Mouse (Mus musculus): ENCODE measurements around the gene Nmnat1.
"Not testable (repeated sequence)": the region's sequence is repeated elsewhere in the genome, so short reads cannot be mapped to it uniquely, and the experiment has no call there.

Nmnat1 gene

DNA sequence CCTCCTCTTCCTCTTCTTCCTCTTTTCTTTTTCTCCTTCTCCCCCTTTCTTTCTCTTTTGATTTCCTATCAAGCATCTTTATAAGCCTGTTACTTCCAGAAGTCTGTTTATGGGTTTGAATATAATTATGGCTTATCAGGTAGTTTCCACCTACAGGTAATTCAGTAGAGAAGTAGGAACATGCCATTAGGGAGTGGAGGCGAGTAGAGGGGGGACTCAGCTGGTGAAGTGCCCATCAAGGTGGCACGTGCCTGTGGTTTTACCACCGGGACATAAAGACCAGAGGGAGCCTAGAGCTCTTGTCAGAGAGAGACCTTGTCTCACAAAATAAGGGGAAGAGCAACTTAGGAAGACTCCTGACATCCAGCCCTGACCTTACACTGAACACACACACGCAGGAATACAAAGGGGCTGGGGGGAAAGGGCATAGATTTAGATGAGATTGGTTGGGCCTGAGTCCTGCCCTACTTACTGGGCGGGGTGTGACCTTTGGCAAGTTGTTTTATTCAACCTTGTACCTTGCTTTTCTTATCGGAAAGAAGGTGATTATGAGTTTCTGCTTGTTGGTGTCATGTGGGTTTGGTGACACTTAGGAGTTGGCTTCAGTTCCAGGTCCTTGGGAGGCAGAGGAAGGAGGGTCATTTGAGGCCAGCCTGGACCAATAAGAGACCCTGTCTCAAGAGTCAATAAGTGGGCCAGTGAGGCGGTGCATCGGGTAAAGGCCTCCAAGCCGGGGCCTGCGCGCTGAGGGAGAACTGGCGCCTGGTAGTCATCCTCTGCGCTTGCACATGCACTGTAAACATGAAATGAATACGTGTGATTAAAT lies 4.6 kb upstream of the Nmnat1 start:
- no peak for DNase-seq (ENCODE audit: low read depth, low spot score)

DNA sequence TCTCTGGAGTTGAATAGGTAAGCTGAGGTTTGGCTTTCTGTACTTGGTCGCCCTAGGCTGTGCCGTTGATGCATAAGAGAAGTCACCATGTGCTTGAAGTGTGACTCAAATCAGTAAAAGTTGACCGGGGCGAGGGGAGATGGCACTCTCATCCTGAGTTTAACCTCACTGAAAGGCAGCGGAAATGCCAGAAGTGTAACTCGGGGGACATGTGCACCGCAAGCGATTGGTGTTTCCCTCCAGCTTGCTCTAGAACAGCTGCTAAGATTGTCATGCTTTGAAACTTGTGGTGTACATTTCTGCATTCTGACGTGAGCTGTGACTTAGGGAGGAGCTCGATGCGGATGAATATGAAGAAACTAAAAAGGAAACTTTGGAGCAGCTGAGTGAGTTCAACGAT lies 2.7 kb upstream of the Nmnat1 start:
- DNase-seq (ENCODE audit: low read depth, low spot score): no peak

DNA sequence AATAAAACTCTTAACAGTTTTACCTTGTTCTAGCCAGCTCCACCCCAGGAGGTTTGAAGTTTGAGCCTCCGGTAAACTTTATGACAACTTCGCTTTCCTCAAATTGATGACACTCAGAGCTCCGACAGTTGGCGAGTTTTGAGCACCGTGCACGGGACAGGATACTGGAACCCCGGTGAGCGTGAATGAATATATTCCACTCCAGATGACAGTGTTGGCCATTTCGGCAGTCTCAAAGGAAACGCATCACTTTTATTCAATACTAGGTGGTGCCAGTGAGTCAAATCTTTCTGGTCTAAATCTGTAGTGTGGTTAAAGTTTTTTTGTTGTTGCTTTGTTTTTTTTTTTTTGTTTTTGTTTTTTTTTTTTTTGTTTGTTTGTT lies 814 bp upstream of the Nmnat1 start:
- DNase-seq (ENCODE audit: low read depth, low spot score): no peak

DNA sequence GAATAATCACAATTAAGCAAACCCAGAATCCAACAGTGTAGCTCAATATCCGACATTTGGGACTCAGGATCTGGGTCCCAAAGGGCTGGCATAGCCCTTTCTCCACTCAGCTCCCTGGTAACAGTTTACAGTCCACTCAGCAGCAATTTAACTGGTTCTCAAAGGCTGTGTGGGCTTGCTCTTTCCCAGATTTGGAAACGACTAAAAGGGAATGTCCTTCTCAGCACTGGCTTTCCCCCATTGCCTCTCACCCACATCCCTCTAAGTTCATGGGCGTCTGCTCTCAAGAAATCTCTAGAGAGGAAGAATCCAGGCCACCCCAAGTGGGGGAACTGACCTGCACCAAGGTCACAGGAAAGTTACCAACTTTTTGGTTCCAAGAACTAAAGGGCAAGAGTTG lies 436 bp downstream of the Nmnat1 start:
- no peak for DNase-seq (ENCODE audit: low read depth, low spot score)

DNA sequence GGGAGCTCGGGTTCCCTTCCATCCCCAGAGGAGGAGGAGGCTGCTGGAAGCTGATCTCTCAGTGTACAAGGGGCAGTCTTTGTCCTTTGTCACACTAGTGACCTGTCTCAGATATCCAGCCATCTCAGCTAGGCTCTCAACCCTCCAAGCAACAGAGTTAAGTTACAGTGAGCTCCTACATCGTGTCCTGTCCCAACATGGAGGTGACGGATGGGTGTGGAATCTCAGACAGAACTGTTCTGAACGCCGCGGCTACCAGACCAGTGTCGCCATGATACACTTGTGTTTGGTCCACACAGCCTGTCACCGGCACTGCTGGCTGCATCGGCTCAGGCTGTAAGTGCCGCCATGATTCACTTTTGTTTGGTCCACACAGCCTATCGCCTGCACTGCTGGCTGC lies 7.9 kb downstream of the Nmnat1 start, which contains the start of gene Tmem274:
TSS of gene Tmem274 (plus strand) at position 301 of the 400 bp plus-strand sequence.
- no peak for DNase-seq (ENCODE audit: low read depth, low spot score)

DNA sequence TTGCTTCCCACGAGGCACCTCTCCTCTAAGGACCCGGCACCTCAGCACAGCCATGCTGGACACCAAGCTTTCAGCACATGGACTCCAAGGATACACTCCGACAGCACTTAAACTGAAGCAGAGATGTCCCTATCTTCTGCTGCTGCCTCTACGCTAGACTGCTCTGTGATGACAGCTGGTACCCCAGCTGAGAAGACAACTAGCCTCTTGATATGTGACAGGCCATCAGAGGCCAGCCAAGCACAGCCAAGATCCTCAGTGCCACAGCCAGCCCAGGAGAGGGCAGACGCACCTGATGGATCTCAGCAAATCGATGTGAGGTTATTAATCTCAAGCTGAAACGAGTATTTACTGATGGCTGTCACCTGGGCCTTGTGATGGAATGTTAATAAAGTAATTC lies 9.9 kb downstream of the Nmnat1 start:
- no peak for DNase-seq (ENCODE audit: low read depth, low spot score)

DNA sequence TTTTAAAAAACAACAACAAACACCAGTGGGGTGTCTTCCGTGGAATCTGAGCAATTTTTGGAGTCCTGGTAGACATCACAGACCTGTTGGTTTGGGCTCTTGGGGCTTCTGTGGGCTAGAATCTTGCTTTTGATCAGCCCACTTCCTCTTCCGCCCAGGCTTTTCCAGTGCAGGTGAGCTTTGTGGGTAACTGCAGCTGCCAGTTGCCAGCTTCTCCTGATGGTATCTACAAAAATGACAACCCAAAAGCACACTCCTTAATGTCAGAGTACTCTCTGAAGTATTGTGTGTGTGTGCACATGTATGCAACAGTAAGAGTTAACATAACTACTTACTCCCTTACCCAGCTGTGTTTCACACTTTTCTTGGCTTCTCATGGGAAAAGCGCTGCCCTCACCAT lies 15.4 kb downstream of the Nmnat1 start:
- DNase-seq (ENCODE audit: low read depth, low spot score): no peak

DNA sequence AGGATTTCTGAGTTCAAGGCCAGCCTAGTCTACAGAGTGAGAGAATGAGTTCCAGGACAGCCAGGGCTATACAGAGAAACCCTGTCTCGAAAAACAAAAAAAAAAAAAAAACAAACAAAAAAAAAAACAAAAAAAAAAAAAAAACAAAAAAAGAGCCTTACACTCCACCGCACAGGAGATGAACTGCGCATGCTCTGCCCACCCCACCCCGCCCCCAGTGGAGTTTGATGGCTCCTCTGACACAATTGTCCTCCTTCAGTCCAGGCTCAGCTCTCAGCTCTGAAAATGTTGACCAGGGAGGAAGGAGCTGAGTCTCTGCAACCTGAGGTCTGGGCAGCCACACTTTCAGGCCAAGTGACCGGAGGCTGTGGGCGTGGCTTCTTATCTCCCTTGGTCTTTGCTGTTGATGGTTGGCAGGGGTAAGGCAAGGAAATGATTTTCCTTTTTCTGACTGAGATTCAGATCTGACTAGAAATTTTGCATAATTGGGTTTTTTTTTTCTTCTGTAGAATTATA lies 21.5 kb downstream of the Nmnat1 start:
- no peak for DNase-seq (ENCODE audit: low read depth, low spot score)

DNA sequence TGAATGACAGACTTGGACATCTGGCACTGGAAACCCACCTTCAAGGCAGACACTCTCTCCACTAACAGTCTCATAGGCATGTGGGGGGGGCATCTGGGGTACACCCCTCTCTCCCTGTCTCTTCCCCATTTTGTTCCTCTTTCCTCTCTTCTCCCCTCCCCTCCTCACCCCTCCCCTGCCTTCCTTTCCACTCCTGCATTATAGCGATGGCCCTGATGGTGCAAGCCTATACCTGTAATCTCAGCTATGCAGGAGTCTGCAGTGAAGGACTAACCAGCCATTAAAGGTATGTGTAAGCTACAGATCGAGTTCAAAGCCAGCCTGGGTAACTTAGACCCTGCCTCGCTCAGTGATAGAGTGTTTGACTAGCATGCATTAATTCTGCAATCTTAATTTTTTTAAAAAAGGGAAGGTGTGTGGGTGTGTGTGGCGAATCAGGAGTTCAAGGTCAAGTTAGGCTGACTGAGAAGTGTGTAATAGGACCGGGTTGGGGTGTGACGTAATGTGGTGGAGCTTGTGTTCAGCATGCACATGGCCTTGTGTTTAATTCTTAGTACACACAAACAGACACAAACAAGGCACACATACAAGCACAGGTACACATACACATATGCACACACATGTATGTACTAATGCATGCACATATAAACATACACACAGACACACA lies 22.6 kb downstream of the Nmnat1 start:
- DNase-seq (ENCODE audit: low read depth, low spot score): no peak

DNA sequence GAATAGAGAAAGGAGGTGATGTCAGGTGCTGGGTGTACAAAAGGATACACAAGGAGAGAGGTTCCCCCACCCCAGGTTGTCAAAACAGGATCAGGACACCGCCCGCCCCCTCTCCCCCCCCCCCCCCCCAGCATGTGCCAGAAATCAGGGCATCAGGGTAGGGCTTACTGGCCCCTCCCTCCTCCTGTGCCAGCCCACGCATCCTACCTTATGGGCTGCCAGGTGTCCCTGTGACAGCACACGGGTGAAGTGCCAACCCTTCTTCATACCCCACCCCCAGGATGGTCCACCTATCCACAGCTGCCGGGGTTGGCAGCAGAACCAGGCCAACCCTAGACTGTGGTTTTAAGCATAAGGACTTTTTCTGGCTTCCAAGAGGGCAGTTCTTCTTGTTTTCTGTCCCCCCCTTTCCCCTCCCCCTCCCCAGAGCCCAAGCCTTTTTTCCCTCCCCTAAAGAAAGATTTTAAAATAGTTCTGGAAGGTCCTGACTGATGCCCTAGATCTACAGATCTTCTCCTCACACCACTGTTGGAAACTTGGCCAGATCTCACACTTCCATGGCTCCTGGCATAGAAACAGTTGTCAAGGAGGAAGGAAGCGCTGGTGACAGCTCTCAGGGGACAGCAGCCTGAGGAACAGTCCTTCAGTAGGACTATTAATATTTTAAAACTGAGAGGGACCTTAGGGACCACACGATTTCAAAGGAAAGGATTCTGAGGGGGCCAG lies 23.3 kb downstream of the Nmnat1 start:
- DNase-seq (ENCODE audit: low read depth, low spot score): no peak

DNA sequence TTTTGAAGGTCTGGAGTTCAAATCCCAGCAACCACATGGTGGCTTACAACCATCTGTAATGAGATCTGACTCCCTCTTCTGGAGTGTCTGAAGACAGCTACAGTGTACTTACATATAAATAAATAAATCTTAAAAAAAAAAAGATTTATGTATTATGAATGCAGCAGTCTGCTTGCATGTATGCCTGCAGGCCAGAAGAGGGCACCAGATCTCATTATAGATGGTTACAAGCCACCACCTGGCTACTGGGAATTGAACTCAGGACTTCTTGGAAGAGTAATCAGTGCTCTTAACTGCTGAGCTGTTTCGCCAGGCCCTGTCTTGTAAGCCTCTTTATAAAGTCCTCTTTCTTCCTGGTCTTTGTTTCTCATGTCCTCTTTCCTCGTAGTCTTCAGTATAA lies 24.5 kb downstream of the Nmnat1 start:
- DNase-seq (ENCODE audit: low read depth, low spot score): not testable (repeated sequence)

DNA sequence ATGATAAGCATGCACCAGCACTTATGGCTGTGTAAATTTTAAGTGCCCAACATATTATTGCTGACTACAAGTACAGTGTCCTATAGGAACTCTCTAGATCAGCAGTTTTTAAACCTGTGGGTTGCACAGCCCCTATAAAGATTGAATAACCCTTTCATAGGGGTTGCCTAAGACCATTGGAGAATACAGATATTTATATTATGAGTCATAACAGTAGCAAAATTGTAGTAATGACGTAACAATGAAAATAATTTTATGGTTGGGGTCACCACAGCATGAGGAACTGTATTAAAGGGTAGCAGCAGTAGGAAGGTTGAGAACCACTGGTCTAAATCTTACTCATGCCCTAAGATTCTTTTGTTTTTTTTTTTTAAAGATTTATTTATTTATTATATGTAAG lies 25.6 kb downstream of the Nmnat1 start:
- no peak for DNase-seq (ENCODE audit: low read depth, low spot score)

DNA sequence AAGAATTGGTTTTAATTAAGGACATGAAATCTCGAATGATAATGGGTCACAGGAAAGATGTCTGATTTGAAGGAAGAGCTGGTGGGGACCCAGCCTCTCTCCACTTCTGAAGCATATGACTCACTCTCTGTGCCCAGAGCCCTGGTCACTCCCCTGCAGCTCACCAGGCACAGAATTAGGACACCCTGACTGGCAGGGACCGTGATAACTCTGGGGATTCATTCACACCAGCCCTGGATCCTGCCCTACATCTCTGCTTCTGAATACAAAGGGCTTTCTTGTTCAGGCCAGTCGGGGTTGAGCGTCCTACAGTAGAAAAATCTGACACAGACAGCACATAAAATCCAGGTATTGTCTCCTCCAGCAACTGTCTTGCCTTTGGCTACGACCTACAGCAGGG lies 26.5 kb downstream of the Nmnat1 start:
- DNase-seq (ENCODE audit: low read depth, low spot score): no peak

DNA sequence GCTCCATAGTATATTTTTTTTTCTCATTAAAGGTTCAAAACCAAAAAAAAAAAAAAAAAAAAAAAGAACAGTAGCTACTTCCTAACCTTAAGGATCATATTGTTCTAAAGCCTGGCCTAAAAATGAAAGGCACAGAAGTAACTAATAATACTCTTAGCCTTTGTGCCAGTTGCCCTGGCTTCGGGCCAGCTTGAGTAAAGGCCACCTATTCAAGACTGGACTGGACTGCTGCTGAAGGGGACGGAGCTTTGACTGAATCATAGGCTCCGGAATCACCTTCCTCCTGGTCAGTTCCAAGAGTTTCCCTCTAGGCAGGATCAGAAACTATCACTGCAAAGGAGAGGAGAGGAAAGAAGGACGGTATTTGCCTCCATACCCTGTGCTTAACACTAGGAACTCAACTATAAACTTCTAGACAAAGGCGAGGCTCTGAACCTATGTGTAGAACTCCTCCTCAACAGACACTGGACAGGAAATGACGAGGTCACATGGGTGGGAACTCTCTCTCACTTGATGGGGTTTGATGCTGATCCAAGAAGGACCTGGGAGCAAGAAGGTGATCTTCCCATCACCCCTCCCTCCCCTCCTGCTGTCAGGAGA lies 27.1 kb downstream of the Nmnat1 start:
- no peak for DNase-seq (ENCODE audit: low read depth, low spot score)

DNA sequence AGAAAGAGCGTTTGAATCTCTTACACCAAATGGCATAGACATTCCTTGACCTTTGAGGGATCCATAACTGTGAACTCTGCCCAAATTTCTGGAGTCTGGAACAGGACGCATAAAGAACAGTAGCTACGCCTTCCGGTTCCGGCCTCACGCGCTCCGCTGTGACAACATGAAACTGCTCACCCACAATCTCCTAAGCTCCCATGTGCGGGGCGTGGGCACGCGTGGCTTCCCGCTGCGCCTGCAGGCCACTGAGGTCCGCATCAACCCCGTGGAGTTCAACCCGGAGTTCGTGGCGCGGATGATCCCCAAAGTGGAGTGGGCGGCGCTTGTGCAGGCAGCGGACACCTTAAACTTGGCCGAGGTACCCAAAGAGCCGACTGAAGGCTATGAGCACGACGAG lies 27.8 kb downstream of the Nmnat1 start:
- DNase-seq (ENCODE audit: low read depth, low spot score): not testable (repeated sequence)

DNA sequence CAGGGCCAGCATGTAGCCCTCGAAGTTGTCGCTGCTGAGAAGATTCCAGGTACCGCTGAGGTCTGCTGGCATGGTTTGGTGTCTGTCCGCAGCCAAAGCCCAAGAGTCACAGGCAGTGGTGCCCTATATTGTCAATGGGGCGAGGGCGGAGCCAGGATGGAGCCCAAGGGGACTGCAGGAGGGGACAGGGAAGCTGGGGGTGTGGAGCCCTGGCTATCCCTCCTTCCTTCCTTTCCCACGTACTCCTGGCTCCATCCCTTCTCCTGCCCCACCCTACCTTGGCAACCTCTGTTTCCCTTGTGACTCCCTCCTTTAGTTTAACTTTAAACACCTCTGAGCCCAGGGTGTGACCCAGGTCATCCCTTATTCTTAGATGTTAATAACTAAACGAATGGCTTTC lies 30.1 kb downstream of the Nmnat1 start, which contains the start of gene Rbp7:
TSS of gene Rbp7 (minus strand) at position 100 of the 400 bp plus-strand sequence.
- DNase-seq (ENCODE audit: low read depth, low spot score): no peak

DNA sequence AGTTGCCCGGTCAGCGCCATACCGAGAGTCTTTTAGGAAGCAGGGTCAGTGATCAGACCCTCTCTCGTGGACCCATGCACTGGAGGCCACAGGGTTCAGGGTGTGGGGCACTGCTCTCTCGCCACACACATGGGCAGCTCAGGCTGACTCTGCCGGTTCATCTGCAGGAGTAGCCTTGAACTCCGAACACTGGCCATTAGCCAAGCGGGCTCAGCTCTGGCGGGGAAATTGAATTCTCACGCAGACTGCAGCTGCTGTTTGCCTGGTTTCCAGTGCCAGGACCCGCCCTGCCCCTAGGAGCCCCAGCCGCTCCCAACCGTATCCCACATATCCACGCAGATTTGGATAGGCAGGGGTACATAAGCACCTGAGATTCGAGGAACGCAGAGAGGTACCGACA lies 30.7 kb downstream of the Nmnat1 start:
- DNase-seq (ENCODE audit: low read depth, low spot score): no peak

DNA sequence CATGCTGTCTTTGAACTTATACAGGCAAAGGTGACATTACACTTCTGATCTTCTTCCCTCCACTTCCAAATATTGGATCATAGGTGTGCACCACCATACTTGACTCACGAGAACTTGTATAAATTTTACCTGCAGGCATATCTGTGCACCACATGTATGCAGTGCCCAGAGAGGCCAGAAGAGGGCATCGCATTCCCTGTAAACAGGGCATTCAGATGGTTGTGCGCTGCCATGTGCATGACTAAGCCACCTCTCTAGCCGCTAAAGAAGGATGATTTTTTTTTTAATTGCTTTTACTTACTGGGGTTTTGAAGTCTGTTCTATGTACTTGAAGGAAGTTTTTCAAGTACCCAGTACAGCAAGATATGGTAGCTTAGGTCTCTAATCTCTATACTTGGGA lies 31.3 kb downstream of the Nmnat1 start:
- no peak for DNase-seq (ENCODE audit: low read depth, low spot score)

DNA sequence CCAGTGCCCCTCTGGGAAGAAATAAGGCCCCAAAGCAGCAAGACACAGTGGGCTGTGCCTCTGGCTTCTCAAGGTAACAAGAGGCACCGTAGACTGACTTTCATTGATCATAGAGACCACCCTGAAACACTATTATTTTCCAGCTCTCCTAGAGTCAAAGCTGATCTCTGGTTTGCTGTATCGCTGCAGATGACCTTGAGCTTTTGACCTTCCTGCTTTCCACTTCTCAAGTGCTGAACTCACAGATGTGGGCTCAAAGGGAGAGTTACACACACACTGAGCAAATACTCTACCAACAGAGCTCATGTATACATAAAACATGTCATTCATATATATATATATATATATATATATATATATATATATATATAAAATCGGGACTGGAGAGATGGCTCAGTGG lies 34.4 kb downstream of the Nmnat1 start:
- DNase-seq (ENCODE audit: low read depth, low spot score): no peak

DNA sequence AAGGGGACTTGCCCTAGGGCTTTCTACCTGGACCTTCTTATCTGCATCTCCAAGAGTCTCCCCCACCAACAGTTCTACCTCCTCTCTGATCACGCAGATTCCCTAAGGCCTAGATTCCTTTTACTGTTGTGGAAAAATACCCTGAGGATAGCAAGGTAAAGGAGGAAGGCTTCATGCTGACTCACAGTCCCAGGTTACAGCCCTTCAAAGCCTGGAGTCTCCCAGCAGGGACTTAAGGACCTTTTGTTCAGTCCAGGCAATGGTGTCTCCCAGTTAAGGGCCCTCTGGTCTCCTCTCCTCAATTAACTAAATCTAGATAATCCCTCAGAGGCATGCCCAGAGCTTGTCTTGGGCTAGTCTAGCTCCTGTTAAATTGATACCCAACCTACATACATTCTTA lies 38.7 kb downstream of the Nmnat1 start:
- no peak for DNase-seq (ENCODE audit: low read depth, low spot score)

DNA sequence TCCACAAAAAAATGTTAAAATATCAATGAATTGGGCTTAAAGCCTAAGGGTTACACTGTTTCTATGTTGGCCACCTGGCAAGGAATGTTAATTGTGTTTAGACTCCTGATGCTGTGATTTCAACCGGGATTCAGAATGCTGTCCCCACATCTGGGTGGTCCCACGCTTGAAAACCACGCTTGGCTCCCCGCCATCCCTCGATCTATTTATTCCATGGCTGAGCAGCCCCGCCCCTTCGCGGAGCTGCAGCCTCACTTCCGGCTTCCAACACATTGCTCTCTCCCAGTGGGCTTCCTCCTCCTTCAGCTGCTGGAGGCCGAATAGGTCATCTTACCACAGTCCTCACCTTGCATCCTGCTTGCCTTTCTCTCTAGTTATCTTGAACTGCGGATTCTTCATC lies 39.1 kb downstream of the Nmnat1 start:
- DNase-seq (ENCODE audit: low read depth, low spot score): no peak
